Mouse (Mus musculus): ENCODE measurements around the gene Tbcb. TPM values are rescaled to one million over a fixed set of nuclear protein-coding genes. Genes with fewer than 3 reads are reported as not detected.
A peak's percentile ranks its signal among the peaks of the same experiment; 100 is the strongest.

The Tbcb gene
- polyA plus RNA-seq, 1 experiment from 2014 or later = 362 TPM

- H3K9ac ChIP-seq (replicated peaks) = no peak overlapping the region
- H3K4me2 ChIP-seq (replicated peaks) = no peak overlapping the region
- H3K36me3 ChIP-seq = no peaks in the 10 kb centered on the region
- no peaks in the 10 kb centered on the region for H3K9me3 ChIP-seq
- peaks cover 10% of the 10 kb centered on the region for H3K4me1 ChIP-seq (replicated peaks)
- no peak for ATAC-seq
- no peak overlapping the region for H3K27ac ChIP-seq
- H3K4me3 ChIP-seq (replicated peaks) = no peak overlapping the region
- H3K27me3 ChIP-seq = no peaks in the 10 kb centered on the region
- 83% methylated on average over 18 of the region's 18 CpGs for WGBS
Measured at GRCm38 (mm10) chr7:30199498-30200139, 32.5 kb downstream of the Tbcb start.

GRCm38 (mm10) chr7:30198481-30198971 is 33.5 kb downstream of the Tbcb start, which contains the start of gene Capns1:
Gene Capns1, minus strand, starts transcription at chr7:30198811.
- Histone ChIP-seq H3K27me3 (no peaks in the 10 kb centered on the region), H3K9ac (replicated peaks) (no peak within 1 kb of the TSS), H3K4me1 (replicated peaks) (peaks cover 11% of the 10 kb centered on the region), H3K36me3 (no peaks in the 10 kb centered on the region), H3K27ac (no peak within 1 kb of the TSS), H3K9me3 (no peaks in the 10 kb centered on the region), H3K4me2 (replicated peaks) (peak within 1 kb of the TSS; percentile 32), H3K4me3 (replicated peaks) (peak within 1 kb of the TSS; percentile 16)
- WGBS = 7% methylated on average over 8 of the region's 8 CpGs
- ATAC-seq = no peak

- no peaks in the 10 kb centered on the region for H3K9me3 ChIP-seq
- no peak overlapping the region for H3K27ac ChIP-seq
- H3K36me3 ChIP-seq = 0 out of 2 replicates have a peak, but pooled peaks cover 2% of the 10 kb centered on the region
- H3K4me1 ChIP-seq (replicated peaks) = peaks cover 20% of the 10 kb centered on the region
- H3K27me3 ChIP-seq = no peaks in the 10 kb centered on the region
- no peak overlapping the region for H3K9ac ChIP-seq (replicated peaks)
- no peak overlapping the region for H3K4me2 ChIP-seq (replicated peaks)
- 78% methylated on average over 5 of the region's 5 CpGs for WGBS
- ATAC-seq = no peak
- no peak overlapping the region for H3K4me3 ChIP-seq (replicated peaks)
Measured at GRCm38 (mm10) chr7:30197592-30198129, 34.4 kb downstream of the Tbcb start.

GRCm38 (mm10) chr7:30196171-30196570 is 35.9 kb downstream of the Tbcb start:
- Histone ChIP-seq H3K4me2 (replicated peaks) (no peak overlapping the region), H3K9me3 (no peaks in the 10 kb centered on the region), H3K4me1 (replicated peaks) (peaks cover 24% of the 10 kb centered on the region), H3K27ac (no peak overlapping the region), H3K27me3 (no peaks in the 10 kb centered on the region), H3K9ac (replicated peaks) (no peak overlapping the region), H3K4me3 (replicated peaks) (no peak overlapping the region), H3K36me3 (peaks cover 17% of the 10 kb centered on the region)
- WGBS = 79% methylated on average over 6 of the region's 6 CpGs
- ATAC-seq = no peak

GRCm38 (mm10) chr7:30195461-30195860 is 36.6 kb downstream of the Tbcb start:
- Histone ChIP-seq H3K4me3 (replicated peaks) (peak overlapping the region; percentile 77; the same call in 1 of the 2 replicates), H3K4me2 (replicated peaks) (peak overlapping the region; percentile 75), H3K9ac (replicated peaks) (peak overlapping the region; percentile 82; the same call in 1 of the 2 replicates), H3K27ac (no peak overlapping the region), H3K4me1 (replicated peaks) (peaks cover 24% of the 10 kb centered on the region), H3K27me3 (no peaks in the 10 kb centered on the region), H3K36me3 (peaks cover 24% of the 10 kb centered on the region), H3K9me3 (no peaks in the 10 kb centered on the region)
- WGBS = 74% methylated on average over 6 of the region's 6 CpGs
- ATAC-seq = no peak

- Histone ChIP-seq H3K9me3 (no peaks in the 10 kb centered on the region), H3K9ac (replicated peaks) (peak overlapping the region; percentile 82), H3K36me3 (peaks cover 30% of the 10 kb centered on the region), H3K4me2 (replicated peaks) (peak overlapping the region; percentile 75), H3K27ac (peak overlapping the region; percentile 72), H3K4me3 (replicated peaks) (peak overlapping the region; percentile 77), H3K27me3 (no peaks in the 10 kb centered on the region), H3K4me1 (replicated peaks) (peaks cover 24% of the 10 kb centered on the region)
- ATAC-seq = peak; percentile 92
- under 1% methylated on average over 28 of the region's 28 CpGs for WGBS
Measured at GRCm38 (mm10) chr7:30194884-30195283, 37.2 kb downstream of the Tbcb start.

- Histone ChIP-seq H3K4me3 (replicated peaks) (peak overlapping the region; percentile 77), H3K27me3 (no peaks in the 10 kb centered on the region), H3K9me3 (no peaks in the 10 kb centered on the region), H3K4me1 (replicated peaks) (peaks cover 24% of the 10 kb centered on the region), H3K27ac (peak overlapping the region; percentile 72), H3K36me3 (peaks cover 34% of the 10 kb centered on the region), H3K9ac (replicated peaks) (peak overlapping the region; percentile 82), H3K4me2 (replicated peaks) (peak overlapping the region; percentile 75)
- WGBS = under 1% methylated on average over 25 of the region's 26 CpGs
- peak; percentile 37 for ATAC-seq
Measured at GRCm38 (mm10) chr7:30194101-30194831, 37.8 kb downstream of the Tbcb start.

- Histone ChIP-seq H3K4me1 (replicated peaks) (peaks cover 23% of the 10 kb centered on the region), H3K36me3 (peaks cover 40% of the 10 kb centered on the region), H3K4me2 (replicated peaks) (peak overlapping the region; percentile 75), H3K9ac (replicated peaks) (peak overlapping the region; percentile 82), H3K27me3 (no peaks in the 10 kb centered on the region), H3K9me3 (no peaks in the 10 kb centered on the region), H3K27ac (peak overlapping the region; percentile 72), H3K4me3 (replicated peaks) (peak overlapping the region; percentile 77)
- ATAC-seq = peak; percentile 58
- WGBS = under 1% methylated on average over 26 of the region's 26 CpGs
Measured at GRCm38 (mm10) chr7:30193581-30194100, 38.4 kb downstream of the Tbcb start.

GRCm38 (mm10) chr7:30193013-30193412 is 39.1 kb downstream of the Tbcb start:
- no peak for ATAC-seq
- H3K4me2 ChIP-seq (replicated peaks) = peak overlapping the region; percentile 75
- peak overlapping the region; percentile 82 for H3K9ac ChIP-seq (replicated peaks)
- no peaks in the 10 kb centered on the region for H3K9me3 ChIP-seq
- H3K4me1 ChIP-seq (replicated peaks) = peaks cover 19% of the 10 kb centered on the region
- peak overlapping the region; percentile 77 for H3K4me3 ChIP-seq (replicated peaks)
- H3K27ac ChIP-seq = 0 out of 2 replicates have a peak overlapping the region, but pooled peaks have one; percentile 72
- WGBS = 15% methylated on average over 9 of the region's 9 CpGs
- peaks cover 47% of the 10 kb centered on the region for H3K36me3 ChIP-seq
- H3K27me3 ChIP-seq = no peaks in the 10 kb centered on the region

GRCm38 (mm10) chr7:30192088-30192487 is 40.0 kb downstream of the Tbcb start:
- 0 out of 2 replicates have a peak overlapping the region, but pooled peaks have one; percentile 82 for H3K9ac ChIP-seq (replicated peaks)
- H3K4me3 ChIP-seq (replicated peaks) = no peak overlapping the region
- peaks cover 56% of the 10 kb centered on the region for H3K36me3 ChIP-seq
- no peaks in the 10 kb centered on the region for H3K27me3 ChIP-seq
- WGBS = 91% methylated on average over 12 of the region's 12 CpGs
- ATAC-seq = no peak
- peaks cover 19% of the 10 kb centered on the region for H3K4me1 ChIP-seq (replicated peaks)
- H3K9me3 ChIP-seq = no peaks in the 10 kb centered on the region
- H3K4me2 ChIP-seq (replicated peaks) = no peak overlapping the region
- H3K27ac ChIP-seq = no peak overlapping the region

GRCm38 (mm10) chr7:30189116-30189491 is 43.0 kb downstream of the Tbcb start:
- no peak overlapping the region for H3K4me2 ChIP-seq (replicated peaks)
- peaks cover 18% of the 10 kb centered on the region for H3K4me1 ChIP-seq (replicated peaks)
- WGBS = 91% methylated on average over 4 of the region's 4 CpGs
- no peak for ATAC-seq
- H3K9ac ChIP-seq (replicated peaks) = no peak overlapping the region
- no peak overlapping the region for H3K4me3 ChIP-seq (replicated peaks)
- H3K27me3 ChIP-seq = no peaks in the 10 kb centered on the region
- H3K36me3 ChIP-seq = peaks cover 77% of the 10 kb centered on the region
- no peak overlapping the region for H3K27ac ChIP-seq
- H3K9me3 ChIP-seq = no peaks in the 10 kb centered on the region
